Mouse (Mus musculus) liver, adult 2 months (tissue): Measurements from ENCODE around the gene Gpnmb. TPM values are rescaled to one million over a fixed set of nuclear protein-coding genes. Genes with fewer than 3 reads are reported as not detected.

Source experiments
- DNase-seq: peaks from one replicate; pipeline ENCODE4 v3.0.0-alpha.2; 2011; ENCODE audit warnings: low read depth, low spot score; ENCODE audit errors: extremely low read depth
- H3K27ac ChIP-seq: fragments of 200-500 bp; replicated peaks from 2 replicates; pipeline ENCODE4 v1.5.1; 2012; ENCODE audit warnings: low read depth, mild to moderate bottlenecking, control low read depth, inconsistent platforms, low read length; ENCODE audit not compliant: insufficient read depth
- H3K27me3 ChIP-seq: fragments of 200-500 bp; 2 replicates; pipeline ENCODE4 v1.6.1; 2012; ENCODE audit warnings: mild to moderate bottlenecking, moderate library complexity, low read length, inconsistent platforms; ENCODE audit not compliant: control insufficient read depth, insufficient read depth
- H3K36me3 ChIP-seq: fragments of 200-500 bp; 2 replicates; pipeline ENCODE4 v1.6.1; 2012; ENCODE audit warnings: low read length, inconsistent platforms; ENCODE audit not compliant: control insufficient read depth, insufficient read depth
- H3K4me1 ChIP-seq: fragments of 200-500 bp; 2 replicates; pipeline ENCODE4 v1.6.1; 2011; ENCODE audit warnings: low read length; ENCODE audit not compliant: control insufficient read depth, insufficient read depth
- H3K4me3 ChIP-seq: fragments of 200-500 bp; 2 replicates; pipeline ENCODE4 v1.5.1; 2011; ENCODE audit warnings: low read depth, mild to moderate bottlenecking, control low read depth, low read length, moderate library complexity; ENCODE audit not compliant: insufficient read depth
- H3K79me2 ChIP-seq: fragments of 200-500 bp; 2 replicates; pipeline ENCODE4 v1.6.1; 2012; ENCODE audit warnings: inconsistent platforms, mild to moderate bottlenecking, low read length, moderate library complexity; ENCODE audit not compliant: control insufficient read depth, insufficient read depth
- H3K9ac ChIP-seq: fragments of 200-500 bp; 2 replicates; pipeline ENCODE4 v1.6.1; 2012; ENCODE audit warnings: low read depth, mild to moderate bottlenecking, control low read depth, inconsistent platforms, low read length
- CTCF ChIP-seq: fragments of 200-500 bp; IDR thresholded peaks from 2 replicates; pipeline ENCODE4 v1.5.1; 2011; ENCODE audit warnings: low read depth, low read length, control low read depth
- POLR2A ChIP-seq: fragments of 200-500 bp; IDR thresholded peaks from 2 replicates; pipeline ENCODE4 v1.6.1; 2011; ENCODE audit warnings: low read length, control low read depth; ENCODE audit not compliant: insufficient read depth; ENCODE audit errors: extremely low read depth
- WGBS: fragments of 180-500 bp; shearing (Covaris S2); methylation state at CpG from one replicate; pipeline ENCODE4 v1.1.7; 2018; 5-methylcytosine and 5-hydroxymethylcytosine counted together
- polyA plus RNA-seq: library from polyadenylated mRNA; depleted of rRNA; stranded (reverse); fragments of >200 nt; gene quantifications from 2 replicates; pipeline ENCODE4 v1.2.3, GENCODE M21; 2012
- total RNA-seq: library from RNA; depleted of rRNA; stranded (reverse); fragments of >200 nt; gene quantifications from 2 replicates; pipeline ENCODE4 v1.2.3, GENCODE M21; 2014

Gpnmb gene
- total and polyA plus RNA-seq, 2 experiments = under 0.01 to 0.20 TPM

GRCm38 (mm10) chr6:49013458-49013857 is 22.9 kb upstream of the Gpnmb start:
- H3K27ac ChIP-seq = no peak overlapping the region
- peaks cover 1% of the 10 kb centered on the region for H3K4me1 ChIP-seq
- no peak overlapping the region for H3K4me3 ChIP-seq
- H3K9ac ChIP-seq = no peak overlapping the region
- no peaks in the 10 kb centered on the region for H3K79me2 ChIP-seq
- TF ChIP-seq CTCF = no peak
- TF ChIP-seq POLR2A = no peak
- H3K27me3 ChIP-seq = no peaks in the 10 kb centered on the region
- no peaks in the 10 kb centered on the region for H3K36me3 ChIP-seq
- no peak for DNase-seq
- WGBS = 83% methylated on average over 3 of the region's 3 CpGs

- H3K79me2 ChIP-seq = no peaks in the 10 kb centered on the region
- no peaks in the 10 kb centered on the region; the same call in 1 of the 2 replicates for H3K4me1 ChIP-seq
- DNase-seq = no peak
- H3K9ac ChIP-seq = no peak overlapping the region
- no peak overlapping the region for H3K27ac ChIP-seq
- no peak for TF ChIP-seq POLR2A
- no peak for TF ChIP-seq CTCF
- no peaks in the 10 kb centered on the region for H3K36me3 ChIP-seq
- H3K27me3 ChIP-seq = no peaks in the 10 kb centered on the region
- no peak overlapping the region for H3K4me3 ChIP-seq
- WGBS = 67% methylated on average over 12 of the region's 12 CpGs
These were observed 19.2 kb upstream of the Gpnmb start for GRCm38 (mm10) chr6:49017150-49017549.

- Histone ChIP-seq H3K4me3 (no peak overlapping the region), H3K79me2 (no peaks in the 10 kb centered on the region), H3K36me3 (no peaks in the 10 kb centered on the region), H3K4me1 (no peaks in the 10 kb centered on the region), H3K27me3 (no peaks in the 10 kb centered on the region), H3K27ac (no peak overlapping the region), H3K9ac (no peak overlapping the region)
- DNase-seq = no peak
- no peak for TF ChIP-seq CTCF
- WGBS = 100% methylated on average over 1 of the region's 1 CpGs
These were observed 17.0 kb upstream of the Gpnmb start for GRCm38 (mm10) chr6:49019341-49019740.

- no peak overlapping the region for H3K27ac ChIP-seq
- no peak for DNase-seq
- no peak for TF ChIP-seq CTCF
- no peak for TF ChIP-seq POLR2A
- H3K36me3 ChIP-seq = no peaks in the 10 kb centered on the region
- H3K4me3 ChIP-seq = no peak overlapping the region
- H3K79me2 ChIP-seq = no peaks in the 10 kb centered on the region
- no peaks in the 10 kb centered on the region for H3K27me3 ChIP-seq
- H3K4me1 ChIP-seq = no peaks in the 10 kb centered on the region
- 87% methylated on average over 14 of the region's 14 CpGs for WGBS
- H3K9ac ChIP-seq = no peak overlapping the region
These were observed 15.0 kb upstream of the Gpnmb start for GRCm38 (mm10) chr6:49021141-49022012.

- Histone ChIP-seq H3K27me3 (no peaks in the 10 kb centered on the region), H3K4me1 (no peaks in the 10 kb centered on the region), H3K4me3 (no peak overlapping the region), H3K27ac (no peak overlapping the region), H3K36me3 (no peaks in the 10 kb centered on the region), H3K9ac (no peak overlapping the region), H3K79me2 (no peaks in the 10 kb centered on the region)
- WGBS = 87% methylated on average over 2 of the region's 2 CpGs
- DNase-seq = no peak
- TF ChIP-seq POLR2A (no peak), CTCF (no peak)
These were observed 14.0 kb upstream of the Gpnmb start for GRCm38 (mm10) chr6:49022384-49022783.

GRCm38 (mm10) chr6:49023315-49023714 is 13.0 kb upstream of the Gpnmb start:
- 81% methylated on average over 10 of the region's 10 CpGs for WGBS
- H3K79me2 ChIP-seq = no peaks in the 10 kb centered on the region
- H3K27ac ChIP-seq = no peak overlapping the region
- no peak for DNase-seq
- H3K4me1 ChIP-seq = no peaks in the 10 kb centered on the region
- TF ChIP-seq CTCF = no peak
- no peak for TF ChIP-seq POLR2A
- no peaks in the 10 kb centered on the region for H3K27me3 ChIP-seq
- H3K9ac ChIP-seq = no peak overlapping the region
- H3K36me3 ChIP-seq = no peaks in the 10 kb centered on the region
- no peak overlapping the region for H3K4me3 ChIP-seq
